ENCODE assay signal across 8 mouse cellular contexts in genomic region chr7:34195632-34196031, GRCm38 (mm10). TPM values are rescaled to one million over a fixed set of nuclear protein-coding genes. Genes with fewer than 3 reads are reported as not detected.
DNase-seq lines count a peak whose midpoint lies in the region; ATAC-seq and TF ChIP-seq lines count a peak whose summit lies in the region.

No protein-coding gene starts in this region.

- H3K27ac ChIP-seq in liver, adult 2 months (replicated peaks; ENCODE audit: insufficient read depth, low read depth, low read length): no peak overlapping the region
- H3K27ac ChIP-seq in hindbrain, embryonic 11.5 days (ENCODE audit: low read depth, low read length): no peak overlapping the region
- H3K27ac ChIP-seq in midbrain, embryonic 14.5 days (replicated peaks; ENCODE audit: low read depth, low read length): no peak overlapping the region

- 50% methylated on average over 3 of the region's 3 CpGs for WGBS in liver, adult 2 months
- 46% methylated on average over 3 of the region's 3 CpGs for WGBS in hindbrain, embryonic 11.5 days
- WGBS in midbrain, embryonic 14.5 days: 51% methylated on average over 3 of the region's 3 CpGs

- peaks cover 6% of the 10 kb centered on the region; the same call in 1 of the 2 replicates for H3K79me2 ChIP-seq in liver, adult 2 months (ENCODE audit: control insufficient read depth, insufficient read depth, low read length)

- no peak for DNase-seq in liver, adult 2 months (ENCODE audit: extremely low read depth, low read depth, low spot score)
- DNase-seq in liver: no peak
- DNase-seq in adipocyte (ENCODE audit: low spot score): peak; percentile 14
- no peak for DNase-seq in hindbrain, embryonic 11.5 days (ENCODE audit: low spot score)
- DNase-seq in midbrain, embryonic 14.5 days: no peak
- DNase-seq in left cerebral cortex, adult 18-20 months (ENCODE audit: low spot score in 2 of 2): no peak
- no peak for DNase-seq in right cerebral cortex, postnatal 25 days

- no peaks in the 10 kb centered on the region for H3K27me3 ChIP-seq in liver, adult 2 months (ENCODE audit: control insufficient read depth, insufficient read depth, low read length)
- no peaks in the 10 kb centered on the region for H3K27me3 ChIP-seq in hindbrain, embryonic 11.5 days (ENCODE audit: control insufficient read depth, insufficient read depth, low read length)
- H3K27me3 ChIP-seq in midbrain, embryonic 14.5 days (ENCODE audit: control insufficient read depth, insufficient read depth, low read length): no peaks in the 10 kb centered on the region

- TF ChIP-seq CTCF in liver, adult 2 months (IDR thresholded peaks at IDR 0.05; ENCODE audit: low read depth, low read length): no peak

- H3K9ac ChIP-seq in liver, adult 2 months (ENCODE audit: low read depth, low read length): peak overlapping the region; percentile 98; the same call in 1 of the 2 replicates
- H3K9ac ChIP-seq in hindbrain, embryonic 11.5 days (ENCODE audit: low read depth, low read length): peak overlapping the region; percentile 94
- H3K9ac ChIP-seq in midbrain, embryonic 14.5 days (replicated peaks; ENCODE audit: low read length): peak overlapping the region; percentile 97

- TF ChIP-seq POLR2A in liver, adult 2 months (IDR thresholded peaks at IDR 0.05; ENCODE audit: extremely low read depth, insufficient read depth, low read length): no peak

- H3K4me1 ChIP-seq in liver, adult 2 months (ENCODE audit: control insufficient read depth, insufficient read depth, low read length): peaks cover 7% of the 10 kb centered on the region; the same call in 1 of the 2 replicates
- no peaks in the 10 kb centered on the region; the same call in 1 of the 2 replicates for H3K4me1 ChIP-seq in hindbrain, embryonic 11.5 days (replicated peaks; ENCODE audit: control insufficient read depth, insufficient read depth, low read length)
- peaks cover 7% of the 10 kb centered on the region for H3K4me1 ChIP-seq in midbrain, embryonic 14.5 days (ENCODE audit: control insufficient read depth, insufficient read depth, low read length)

- H3K4me2 ChIP-seq in hindbrain, embryonic 11.5 days (replicated peaks; ENCODE audit: low read depth, low read length): peak overlapping the region; percentile 81
- peak overlapping the region; percentile 75 for H3K4me2 ChIP-seq in midbrain, embryonic 14.5 days (ENCODE audit: low read length)

- ATAC-seq in hindbrain, embryonic 11.5 days (ENCODE audit: low FRiP score): no peak
- ATAC-seq in midbrain, embryonic 14.5 days (ENCODE audit: low FRiP score, low TSS enrichment): no peak
- ATAC-seq in frontal cortex, adult (ENCODE audit: low TSS enrichment): no peak

- peaks cover 8% of the 10 kb centered on the region; the same call in 1 of the 2 replicates for H3K36me3 ChIP-seq in liver, adult 2 months (ENCODE audit: control insufficient read depth, insufficient read depth, low read length)
- H3K36me3 ChIP-seq in hindbrain, embryonic 11.5 days (ENCODE audit: control insufficient read depth, insufficient read depth, low read length): no peaks in the 10 kb centered on the region
- peaks cover 23% of the 10 kb centered on the region for H3K36me3 ChIP-seq in midbrain, embryonic 14.5 days (ENCODE audit: control insufficient read depth, insufficient read depth, low read length)

- H3K9me3 ChIP-seq in hindbrain, embryonic 11.5 days (ENCODE audit: control insufficient read depth, low read length): no peaks in the 10 kb centered on the region
- H3K9me3 ChIP-seq in midbrain, embryonic 14.5 days (ENCODE audit: control insufficient read depth, low read length): no peaks in the 10 kb centered on the region

- peak overlapping the region; percentile 91 for H3K4me3 ChIP-seq in liver, adult 2 months (ENCODE audit: insufficient read depth, low read depth, low read length)
- H3K4me3 ChIP-seq in hindbrain, embryonic 11.5 days (ENCODE audit: low read depth, low read length): peak overlapping the region; percentile 97
- peak overlapping the region; percentile 91 for H3K4me3 ChIP-seq in midbrain, embryonic 14.5 days (replicated peaks; ENCODE audit: low read depth, low read length)

RNA-seq across cellular contexts. Expression of gene Pdcd2l, which starts 0.8 kb away (rescaled TPM):
- 15.5 and 15.9 TPM in 2 replicates for total RNA-seq in liver, adult 2 months (2014; rRNA removed)
- polyA plus RNA-seq in liver, adult 2 months (2012; rRNA removed): 16.0 and 18.5 TPM in 2 replicates
- polyA plus RNA-seq in hindbrain, embryonic 11.5 days (2014; fragmentation: Nextera tagmentation; extraction: Ambion mirVana): 63.8 and 79.6 TPM in 2 replicates
- 67.7 and 77.4 TPM in 2 replicates for polyA plus RNA-seq in midbrain, embryonic 14.5 days (2014; fragmentation: Nextera tagmentation; extraction: Ambion mirVana)
- 10 to 100 TPM; 20.6 to 24.0 TPM for total RNA-seq in left cerebral cortex, adult 18-20 months (2021)

RNA-seq across cellular contexts. Expression of gene Uba2, which starts 26.2 kb away (rescaled TPM):
- 31.8 and 33.6 TPM in 2 replicates for total RNA-seq in liver, adult 2 months (2014; rRNA removed)
- 13.6 and 16.9 TPM in 2 replicates for polyA plus RNA-seq in liver, adult 2 months (2012; rRNA removed)
- 256 and 268 TPM in 2 replicates for polyA plus RNA-seq in hindbrain, embryonic 11.5 days (2014; fragmentation: Nextera tagmentation; extraction: Ambion mirVana)
- polyA plus RNA-seq in midbrain, embryonic 14.5 days (2014; fragmentation: Nextera tagmentation; extraction: Ambion mirVana): 159 and 203 TPM in 2 replicates
- total RNA-seq in left cerebral cortex, adult 18-20 months (2021): 10 to 100 TPM; 82.9 to 92.9 TPM

RNA-seq across cellular contexts. Expression of gene Gpi1, which starts 34.5 kb away (rescaled TPM):
- total RNA-seq in liver, adult 2 months (2014; rRNA removed): 61.8 and 74.2 TPM in 2 replicates
- polyA plus RNA-seq in liver, adult 2 months (2012; rRNA removed): 100 and 127 TPM in 2 replicates
- polyA plus RNA-seq in hindbrain, embryonic 11.5 days (2014; fragmentation: Nextera tagmentation; extraction: Ambion mirVana): 267 and 282 TPM in 2 replicates
- polyA plus RNA-seq in midbrain, embryonic 14.5 days (2014; fragmentation: Nextera tagmentation; extraction: Ambion mirVana): 192 and 216 TPM in 2 replicates
- total RNA-seq in left cerebral cortex, adult 18-20 months (2021): 100 to 1,000 TPM; 662 to 699 TPM

RNA-seq across cellular contexts. Expression of gene Gm6096, which starts 55.2 kb away (rescaled TPM):
- not detected in 2 replicates for total RNA-seq in liver, adult 2 months (2014; rRNA removed)
- not detected in 2 replicates for polyA plus RNA-seq in liver, adult 2 months (2012; rRNA removed)
- polyA plus RNA-seq in hindbrain, embryonic 11.5 days (2014; fragmentation: Nextera tagmentation; extraction: Ambion mirVana): 1.1 TPM in 1 of 2 replicates, not detected in the other
- polyA plus RNA-seq in midbrain, embryonic 14.5 days (2014; fragmentation: Nextera tagmentation; extraction: Ambion mirVana): 0.84 TPM in 1 of 2 replicates, not detected in the other
- total RNA-seq in left cerebral cortex, adult 18-20 months (2021): not detected
